Mouse (Mus musculus) megakaryocyte-erythroid progenitor cell, adult 5 weeks (primary cell): ENCODE measurements around the gene Rab8a. TPM values are rescaled to one million over a fixed set of nuclear protein-coding genes. Genes with fewer than 3 reads are reported as not detected.

ENCODE experiments used
- polyA plus RNA-seq: library from polyadenylated mRNA; stranded (reverse); fragments of >175 nt; gene quantifications from 2 replicates; pipeline ENCODE4 v1.2.3, GENCODE M21; 2012

Gene Rab8a
- 33.3 and 39.4 TPM in 2 replicates for polyA plus RNA-seq

DNA sequence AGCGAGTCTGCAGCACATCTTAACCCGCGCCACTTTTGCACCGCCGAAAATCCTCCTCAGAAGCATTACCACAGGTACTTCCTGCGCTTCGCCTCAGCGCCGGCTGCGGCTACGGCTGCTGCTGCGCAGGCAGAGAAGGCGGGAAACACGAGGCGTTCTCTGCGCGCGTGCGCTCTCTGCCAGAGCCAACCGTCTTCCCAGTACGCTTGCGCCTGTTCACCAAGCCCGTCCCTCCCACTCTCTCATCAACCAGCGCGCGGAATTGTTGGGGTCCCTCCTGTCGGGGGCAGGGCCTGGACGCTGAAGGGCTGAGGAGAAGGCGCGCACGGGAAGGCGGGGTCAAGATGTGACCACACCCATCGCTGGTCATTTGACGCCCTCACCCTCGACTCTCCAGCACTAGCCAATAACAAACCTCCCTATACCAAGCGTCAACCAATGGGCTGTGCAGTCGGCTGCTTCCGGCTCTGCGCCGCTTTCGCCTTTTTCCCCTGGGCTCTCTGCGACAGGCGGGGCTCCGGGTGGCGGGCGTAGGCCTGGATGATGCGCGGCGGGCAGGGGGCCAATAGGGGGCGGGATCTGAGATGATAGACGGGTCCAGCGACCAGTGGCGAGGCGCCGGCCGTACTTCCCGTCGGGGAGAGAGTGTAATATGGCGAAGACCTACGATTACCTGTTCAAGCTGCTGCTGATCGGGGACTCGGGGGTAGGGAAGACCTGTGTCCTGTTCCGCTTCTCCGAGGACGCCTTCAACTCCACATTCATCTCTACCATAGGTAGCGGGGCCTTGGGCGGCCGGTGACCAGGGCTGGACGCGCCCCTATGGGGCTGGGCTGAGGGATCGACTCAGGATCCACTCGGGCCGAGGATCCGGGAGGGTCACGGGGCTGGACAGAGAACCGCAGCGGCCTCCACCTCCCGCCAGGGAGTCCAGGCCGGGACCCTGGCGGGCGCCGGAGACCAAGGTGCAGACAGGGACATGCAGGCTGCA lies at the start of gene Rab8a:
TSS of gene Rab8a (plus strand) at position 494 of the 991 bp plus-strand sequence.

DNA sequence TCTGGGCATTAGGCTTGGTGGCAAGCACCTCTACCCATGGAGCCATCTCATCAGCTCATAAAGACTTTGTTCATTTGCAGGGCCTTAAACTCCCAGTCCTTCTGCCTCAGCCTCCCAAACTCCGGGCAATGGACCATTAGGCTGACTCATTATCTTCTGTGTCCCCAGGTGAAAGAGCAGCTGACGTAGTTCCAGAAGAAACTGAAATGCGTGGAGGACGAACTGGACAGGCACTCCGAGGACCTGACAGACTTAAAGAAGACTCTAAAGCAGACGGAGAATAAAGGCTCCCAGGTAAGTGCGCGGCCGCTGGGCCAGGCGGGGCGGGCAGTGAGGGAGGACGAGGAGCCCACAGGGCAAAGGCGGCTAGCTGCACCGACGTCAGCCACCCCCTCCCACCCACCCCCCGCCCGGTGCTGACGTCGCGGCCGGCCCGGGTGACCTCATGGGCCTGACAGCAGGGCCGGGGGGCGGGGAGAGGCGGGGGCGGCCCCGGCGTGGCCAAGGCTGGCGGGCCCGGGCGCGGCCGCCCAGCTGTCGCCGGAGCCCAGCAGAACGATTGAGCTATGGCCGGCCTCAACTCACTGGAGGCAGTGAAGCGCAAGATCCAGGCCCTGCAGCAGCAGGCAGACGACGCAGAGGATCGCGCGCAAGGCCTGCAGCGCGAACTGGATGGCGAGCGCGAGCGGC lies 26.1 kb upstream of the Rab8a start, which contains the start of gene Tpm4:
TSS of gene Tpm4 (plus strand) at position 220 of the 690 bp plus-strand sequence.

DNA sequence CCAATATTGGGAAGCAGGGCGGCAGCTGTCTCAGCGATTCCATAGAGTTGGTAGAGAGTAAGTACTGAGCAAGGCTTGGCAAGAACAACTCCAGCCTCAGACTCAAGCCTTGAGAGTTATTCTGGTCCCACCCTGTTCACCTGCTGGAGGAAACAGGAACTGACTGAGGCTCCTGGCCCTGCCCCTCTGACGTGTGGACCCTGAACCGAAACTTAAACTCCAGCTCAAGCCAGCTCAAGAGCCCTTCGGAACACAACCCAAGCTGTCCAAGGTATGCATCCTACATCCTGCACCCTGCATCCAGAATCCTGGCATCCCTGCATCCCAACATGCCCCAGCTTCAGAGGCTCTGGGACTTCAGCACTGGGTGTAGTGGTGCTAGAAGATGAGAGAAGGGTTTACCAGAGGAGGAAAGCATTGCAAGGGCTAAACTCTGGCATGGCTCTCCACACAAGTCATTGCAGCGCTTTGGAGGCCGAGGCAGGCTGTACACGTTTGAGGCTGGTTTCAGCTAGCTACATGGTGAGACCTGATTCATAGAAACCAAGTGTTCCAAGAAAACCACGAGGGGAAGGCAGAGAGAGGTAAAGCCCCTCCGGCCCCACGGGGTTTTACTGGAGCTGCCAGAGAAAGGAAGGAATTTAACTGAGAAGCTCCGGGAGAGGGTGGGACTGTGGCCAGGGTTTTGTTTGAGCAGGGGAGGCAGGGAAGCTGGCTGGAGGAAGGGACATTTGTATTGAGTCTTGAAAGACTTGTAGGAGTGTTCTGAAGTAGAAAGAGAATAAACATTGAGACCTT lies 28.6 kb downstream of the Rab8a start, which contains the start of gene Hsh2d:
TSS of gene Hsh2d (plus strand) at position 222 of the 798 bp plus-strand sequence.

DNA sequence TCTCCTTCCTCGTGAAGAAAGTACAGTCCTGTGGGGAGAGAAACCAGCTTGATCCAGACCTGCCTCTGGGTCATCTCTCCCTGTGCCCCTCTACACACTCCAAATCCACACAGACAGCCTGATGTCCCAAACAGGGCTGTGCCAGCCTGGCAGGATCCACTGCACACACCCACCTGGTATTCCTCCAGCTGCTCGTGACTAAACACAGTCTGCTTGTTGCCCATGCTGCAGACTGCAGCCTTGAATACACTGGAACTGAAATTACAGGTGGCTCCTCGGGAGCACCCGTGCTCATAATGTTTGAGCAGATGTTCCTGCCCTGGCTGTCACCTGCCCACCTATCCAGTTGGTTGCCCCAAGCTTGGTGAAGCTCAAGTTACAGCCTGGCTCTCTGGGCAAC lies 51.8 kb downstream of the Rab8a start, which contains the start of gene Cib3:
TSS of gene Cib3 (minus strand) at position 87 of the 400 bp plus-strand sequence.

DNA sequence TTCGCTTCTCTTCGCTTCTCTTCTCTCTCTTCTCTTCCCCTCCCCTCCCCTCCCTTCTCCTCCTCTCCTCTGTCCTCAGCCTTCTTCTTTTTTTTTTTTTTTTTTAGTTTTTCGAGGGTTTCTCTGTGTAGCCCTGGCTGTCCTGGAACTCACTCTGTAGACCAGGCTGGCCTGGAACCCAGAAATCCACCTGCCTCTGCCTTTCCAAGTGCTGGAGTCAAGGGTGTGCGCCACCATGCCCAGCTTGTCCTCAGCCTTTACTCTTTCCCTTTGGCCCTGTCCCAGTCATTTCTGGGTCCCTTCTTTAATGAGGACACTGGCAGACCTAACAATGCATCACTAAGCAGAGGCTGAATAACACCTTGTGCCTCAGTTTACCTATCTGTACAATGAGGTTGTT lies 52.5 kb downstream of the Rab8a start, which contains the start of gene Gm11034:
TSS of gene Gm11034 (minus strand) at position 101 of the 400 bp plus-strand sequence.

DNA sequence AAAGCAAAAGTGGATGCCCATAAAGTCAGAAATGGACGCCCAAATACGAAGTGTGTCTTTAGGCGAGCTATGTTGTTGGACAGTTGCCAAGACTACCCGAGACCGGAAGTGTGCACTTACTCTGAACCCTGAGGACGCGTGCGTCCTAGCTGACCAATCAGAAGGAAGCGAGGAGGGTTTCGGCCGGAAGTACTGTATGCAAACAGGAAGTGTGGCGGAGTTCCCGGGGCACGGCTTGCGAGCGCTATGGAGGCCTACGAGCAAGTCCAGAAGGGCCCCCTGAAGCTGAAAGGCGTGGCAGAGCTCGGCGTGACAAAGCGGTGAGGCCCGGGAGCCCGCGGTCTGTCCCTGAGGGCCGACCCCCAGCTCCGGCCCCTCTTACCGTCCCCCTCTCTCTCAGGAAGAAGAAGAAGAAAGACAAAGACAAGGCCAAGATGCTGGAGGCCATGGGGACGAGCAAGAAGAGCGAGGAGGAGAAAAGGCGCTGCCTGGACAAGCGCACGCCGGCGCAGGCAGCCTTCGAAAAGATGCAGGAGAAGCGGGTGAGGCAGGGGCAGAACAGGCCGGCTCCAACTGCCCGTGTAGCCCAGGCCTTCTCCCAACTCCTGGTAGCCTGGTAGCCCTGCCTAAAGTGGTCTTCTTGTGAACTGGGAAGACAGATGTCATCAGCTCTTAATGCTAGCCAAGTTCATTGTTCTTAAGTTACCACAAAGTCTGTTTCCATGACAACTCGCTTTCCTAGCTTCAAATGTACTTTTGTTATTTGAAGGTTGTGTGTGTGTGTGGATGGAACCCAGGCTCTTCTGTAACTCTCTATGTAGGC lies 58.8 kb downstream of the Rab8a start, which contains the start of gene Fam32a:
TSS of gene Fam32a (plus strand) at position 190 of the 823 bp plus-strand sequence.

Other genes starting within 250 kb of the Rab8a start
- gene Zfp961, start 210.2 kb upstream of the Rab8a start, polyA plus RNA-seq, result 0.40 and 0.98 TPM in 2 replicates
- 7.4 and 26.9 TPM in 2 replicates for gene Cyp4f18, start 151.6 kb upstream of the Rab8a start, polyA plus RNA-seq
- not detected in 2 replicates for gene Olfr372, start 120.0 kb upstream of the Rab8a start, polyA plus RNA-seq
- not detected in 2 replicates for gene Olfr373, start 78.0 kb upstream of the Rab8a start, polyA plus RNA-seq
- not detected in 2 replicates for gene Olfr374, start 54.2 kb upstream of the Rab8a start, polyA plus RNA-seq
- 47.3 and 53.0 TPM in 2 replicates for gene Tpm4, start 26.2 kb upstream of the Rab8a start, polyA plus RNA-seq
- gene Hsh2d, start 28.4 kb downstream of the Rab8a start, polyA plus RNA-seq, result 6.7 TPM in 2 replicates
- gene Cib3, start 51.6 kb downstream of the Rab8a start, polyA plus RNA-seq, result 0.43 TPM in 1 of 2 replicates, not detected in the other
- gene Gm11034, start 52.4 kb downstream of the Rab8a start, polyA plus RNA-seq, result not detected in 2 replicates
- gene Fam32a, start 58.5 kb downstream of the Rab8a start, polyA plus RNA-seq, result 51.6 and 61.8 TPM in 2 replicates
- gene Ap1m1, start 78.8 kb downstream of the Rab8a start, polyA plus RNA-seq, result 165 and 171 TPM in 2 replicates
- 111 and 150 TPM in 2 replicates for gene Gm10282, start 144.1 kb downstream of the Rab8a start, polyA plus RNA-seq
- gene Klf2, start 157.8 kb downstream of the Rab8a start, polyA plus RNA-seq, result 193 and 400 TPM in 2 replicates